Mouse (Mus musculus): ENCODE measurements at regions not wholly inside any gene's neighbourhood (a gene's known extent, or its start where the extent isn't known, plus 50 kb on each side); places are given as distances from the start of the nearest gene placed in this dataset.

DNA sequence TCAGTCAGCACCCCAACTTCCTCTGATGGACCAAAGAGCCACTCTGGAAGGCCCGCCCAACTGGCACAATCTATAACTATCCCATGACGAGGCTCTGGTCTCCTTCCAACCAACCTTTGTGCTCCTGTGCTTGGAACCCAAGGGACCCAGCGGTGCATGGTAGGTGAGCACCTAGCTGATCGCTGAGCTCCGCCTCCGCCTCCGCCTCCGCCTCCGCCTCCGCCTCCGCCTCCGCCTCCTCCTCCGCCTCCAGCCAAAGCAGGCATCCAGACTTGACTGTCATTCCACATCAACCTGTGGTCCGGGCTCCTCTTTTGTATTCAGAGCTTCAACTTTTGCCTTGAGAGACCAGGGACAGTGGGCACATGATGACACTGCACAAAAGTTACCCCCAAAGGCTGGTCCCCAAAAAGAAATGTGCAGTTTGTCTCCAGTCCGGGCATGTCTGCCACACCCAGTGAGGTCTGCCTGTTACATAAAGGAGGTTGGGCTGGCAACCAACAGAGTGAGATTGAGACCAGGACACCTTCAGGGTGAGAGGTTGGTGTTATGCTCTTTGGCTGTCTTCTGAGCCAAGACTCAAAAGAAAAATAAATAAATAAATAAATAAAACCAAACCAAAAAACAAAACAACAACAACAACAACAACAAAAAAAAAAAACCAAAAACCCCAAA is 86.1 kb upstream of the Map3k1 start:
- no peaks in the 10 kb centered on the region for H3K36me3 ChIP-seq (ENCODE audit: control insufficient read depth, insufficient read depth, low read length)
- no peak for DNase-seq (ENCODE audit: low spot score)
- no peak overlapping the region for H3K4me3 ChIP-seq (ENCODE audit: low read depth, low read length)
- H3K4me2 ChIP-seq (ENCODE audit: low read depth) = no peak overlapping the region
- H3K9ac ChIP-seq (ENCODE audit: low read length) = no peak overlapping the region
- no peak overlapping the region for H3K27ac ChIP-seq (ENCODE audit: low read depth, low read length)
- no peaks in the 10 kb centered on the region for H3K27me3 ChIP-seq (ENCODE audit: control insufficient read depth, insufficient read depth, low read length)
- no peak for ATAC-seq (ENCODE audit: insufficient read depth, low FRiP score, low TSS enrichment)
- no peaks in the 10 kb centered on the region for H3K4me1 ChIP-seq (ENCODE audit: control insufficient read depth, insufficient read depth, low read length)
- WGBS = 59% methylated on average over 15 of the region's 15 CpGs
- H3K9me3 ChIP-seq (ENCODE audit: control insufficient read depth, low read length) = no peaks in the 10 kb centered on the region

GRCm38 (mm10) chr13:111896279-111896678 is 87.5 kb upstream of the Map3k1 start:
- Histone ChIP-seq H3K27me3 (ENCODE audit: control insufficient read depth, insufficient read depth, low read length) (no peaks in the 10 kb centered on the region), H3K9ac (ENCODE audit: low read length) (no peak overlapping the region), H3K4me3 (ENCODE audit: low read depth, low read length) (no peak overlapping the region), H3K4me2 (ENCODE audit: low read depth) (no peak overlapping the region), H3K9me3 (ENCODE audit: control insufficient read depth, low read length) (no peaks in the 10 kb centered on the region), H3K27ac (ENCODE audit: low read depth, low read length) (no peak overlapping the region), H3K36me3 (ENCODE audit: control insufficient read depth, insufficient read depth, low read length) (no peaks in the 10 kb centered on the region), H3K4me1 (ENCODE audit: control insufficient read depth, insufficient read depth, low read length) (no peaks in the 10 kb centered on the region)
- ATAC-seq (ENCODE audit: insufficient read depth, low FRiP score, low TSS enrichment) (no peak), DNase-seq (ENCODE audit: low spot score) (no peak)
- 35% methylated on average over 2 of the region's 2 CpGs for WGBS

DNA sequence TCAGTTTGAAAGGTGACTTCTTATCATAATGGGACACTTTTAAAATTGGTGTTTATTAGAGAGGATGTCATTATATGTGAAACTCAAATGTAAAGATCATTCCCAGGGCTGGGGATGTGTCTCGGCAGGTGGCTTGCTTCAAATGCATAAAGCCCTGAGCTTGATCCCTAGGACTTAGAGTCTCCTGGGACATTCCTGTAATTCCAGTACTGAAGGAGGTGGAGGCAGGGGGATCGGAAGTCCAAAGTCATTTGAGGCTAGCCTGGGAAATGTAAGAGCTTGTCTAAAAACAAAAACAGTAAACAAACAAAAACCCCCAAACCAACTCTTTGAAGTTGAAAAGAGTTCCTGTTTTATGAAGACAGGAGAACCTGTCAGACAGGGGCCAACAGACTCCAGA is 94.6 kb upstream of the Map3k1 start:
- Histone ChIP-seq H3K9ac (ENCODE audit: low read length) (no peak overlapping the region), H3K4me3 (ENCODE audit: low read depth, low read length) (no peak overlapping the region), H3K9me3 (ENCODE audit: control insufficient read depth, low read length) (no peaks in the 10 kb centered on the region), H3K27me3 (ENCODE audit: control insufficient read depth, insufficient read depth, low read length) (no peaks in the 10 kb centered on the region), H3K36me3 (ENCODE audit: control insufficient read depth, insufficient read depth, low read length) (no peaks in the 10 kb centered on the region), H3K27ac (ENCODE audit: low read depth, low read length) (no peak overlapping the region), H3K4me2 (ENCODE audit: low read depth) (no peak overlapping the region), H3K4me1 (ENCODE audit: control insufficient read depth, insufficient read depth, low read length) (no peaks in the 10 kb centered on the region)
- DNase-seq (ENCODE audit: low spot score) (no peak), ATAC-seq (ENCODE audit: insufficient read depth, low FRiP score, low TSS enrichment) (no peak)
- WGBS = 58% methylated on average over 2 of the region's 2 CpGs

DNA sequence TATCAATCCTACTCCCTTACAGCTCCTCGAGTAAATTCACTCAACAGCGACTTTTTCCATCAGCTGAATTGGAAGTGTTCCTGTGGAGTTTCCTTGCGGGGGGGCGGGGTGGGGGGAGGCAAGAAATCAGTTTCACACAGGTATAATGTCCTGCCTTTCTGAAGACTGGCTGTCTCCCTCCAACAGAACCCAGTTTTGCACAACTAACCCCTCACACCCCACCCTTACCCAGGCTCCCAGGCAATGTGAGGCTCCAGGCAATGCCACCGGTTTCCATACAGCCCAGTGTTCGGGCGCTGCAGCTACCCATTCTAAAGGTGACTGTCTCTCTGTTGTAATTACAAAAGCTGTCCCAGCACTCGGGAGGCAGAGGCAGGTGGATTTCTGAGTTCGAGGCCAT is 95.1 kb upstream of the Map3k1 start:
- DNase-seq (ENCODE audit: low spot score) = no peak
- no peak overlapping the region for H3K4me3 ChIP-seq (ENCODE audit: low read depth, low read length)
- no peaks in the 10 kb centered on the region for H3K4me1 ChIP-seq (ENCODE audit: control insufficient read depth, insufficient read depth, low read length)
- H3K9ac ChIP-seq (ENCODE audit: low read length) = no peak overlapping the region
- WGBS = 56% methylated on average over 9 of the region's 9 CpGs
- H3K4me2 ChIP-seq (ENCODE audit: low read depth) = no peak overlapping the region
- H3K36me3 ChIP-seq (ENCODE audit: control insufficient read depth, insufficient read depth, low read length) = no peaks in the 10 kb centered on the region
- H3K27me3 ChIP-seq (ENCODE audit: control insufficient read depth, insufficient read depth, low read length) = no peaks in the 10 kb centered on the region
- no peak for ATAC-seq (ENCODE audit: insufficient read depth, low FRiP score, low TSS enrichment)
- no peaks in the 10 kb centered on the region for H3K9me3 ChIP-seq (ENCODE audit: control insufficient read depth, low read length)
- no peak overlapping the region for H3K27ac ChIP-seq (ENCODE audit: low read depth, low read length)

GRCm38 (mm10) chr13:111904616-111905212 is 95.9 kb upstream of the Map3k1 start:
- WGBS = 23% methylated on average over 15 of the region's 17 CpGs
- Histone ChIP-seq H3K9me3 (ENCODE audit: control insufficient read depth, low read length) (no peaks in the 10 kb centered on the region), H3K4me3 (ENCODE audit: low read depth, low read length) (no peak overlapping the region), H3K36me3 (ENCODE audit: control insufficient read depth, insufficient read depth, low read length) (no peaks in the 10 kb centered on the region), H3K9ac (ENCODE audit: low read length) (no peak overlapping the region), H3K27ac (ENCODE audit: low read depth, low read length) (no peak overlapping the region), H3K4me1 (ENCODE audit: control insufficient read depth, insufficient read depth, low read length) (no peaks in the 10 kb centered on the region), H3K27me3 (ENCODE audit: control insufficient read depth, insufficient read depth, low read length) (no peaks in the 10 kb centered on the region), H3K4me2 (ENCODE audit: low read depth) (peak overlapping the region; percentile 6; the same call in 1 of the 2 replicates)
- no peak for ATAC-seq (ENCODE audit: insufficient read depth, low FRiP score, low TSS enrichment)
- peak; percentile 56 for DNase-seq (ENCODE audit: low spot score)

DNA sequence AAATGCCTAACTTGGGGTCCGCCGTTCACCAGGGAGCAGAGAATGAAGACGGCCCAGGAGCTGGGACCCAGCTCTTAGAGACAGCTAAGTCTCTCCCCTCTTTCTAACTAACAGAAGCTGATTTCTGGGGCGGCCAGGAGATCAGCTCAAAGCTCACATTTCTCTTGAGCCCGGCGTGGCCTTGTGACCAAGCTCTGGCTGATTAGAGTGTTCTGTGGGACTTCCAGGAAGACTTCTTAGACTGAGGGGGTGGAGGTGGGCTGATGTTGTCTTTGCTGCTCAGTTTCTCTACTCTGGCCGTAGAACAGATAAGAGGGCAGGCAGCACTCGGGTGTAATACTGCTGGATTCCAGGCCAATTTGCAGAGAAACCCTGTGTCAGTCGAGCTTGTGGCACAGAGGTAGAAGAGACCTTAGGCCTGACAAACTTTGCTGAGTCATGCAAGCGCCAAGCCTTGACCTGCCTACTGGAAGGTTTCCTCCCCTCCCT is 96.5 kb upstream of the Map3k1 start:
- Histone ChIP-seq H3K36me3 (ENCODE audit: control insufficient read depth, insufficient read depth, low read length) (no peaks in the 10 kb centered on the region), H3K9ac (ENCODE audit: low read length) (peak overlapping the region; percentile 16; the same call in 1 of the 2 replicates), H3K4me1 (ENCODE audit: control insufficient read depth, insufficient read depth, low read length) (no peaks in the 10 kb centered on the region), H3K27me3 (ENCODE audit: control insufficient read depth, insufficient read depth, low read length) (no peaks in the 10 kb centered on the region), H3K4me2 (ENCODE audit: low read depth) (peak overlapping the region; percentile 6; the same call in 1 of the 2 replicates), H3K4me3 (ENCODE audit: low read depth, low read length) (no peak overlapping the region), H3K9me3 (ENCODE audit: control insufficient read depth, low read length) (no peaks in the 10 kb centered on the region), H3K27ac (ENCODE audit: low read depth, low read length) (no peak overlapping the region)
- 33% methylated on average over 10 of the region's 10 CpGs for WGBS
- DNase-seq (ENCODE audit: low spot score) (peak; percentile 31), ATAC-seq (ENCODE audit: insufficient read depth, low FRiP score, low TSS enrichment) (no peak)

GRCm38 (mm10) chr13:111911071-111911470 is 102.3 kb upstream of the Map3k1 start:
- Histone ChIP-seq H3K4me2 (ENCODE audit: low read depth) (no peak overlapping the region), H3K27ac (ENCODE audit: low read depth, low read length) (no peak overlapping the region), H3K9me3 (ENCODE audit: control insufficient read depth, low read length) (no peaks in the 10 kb centered on the region), H3K4me3 (ENCODE audit: low read depth, low read length) (no peak overlapping the region), H3K36me3 (ENCODE audit: control insufficient read depth, insufficient read depth, low read length) (no peaks in the 10 kb centered on the region), H3K27me3 (ENCODE audit: control insufficient read depth, insufficient read depth, low read length) (no peaks in the 10 kb centered on the region), H3K9ac (ENCODE audit: low read length) (no peak overlapping the region), H3K4me1 (ENCODE audit: control insufficient read depth, insufficient read depth, low read length) (no peaks in the 10 kb centered on the region)
- no peak for DNase-seq (ENCODE audit: low spot score)
- 93% methylated on average over 5 of the region's 5 CpGs for WGBS
- no peak for ATAC-seq (ENCODE audit: insufficient read depth, low FRiP score, low TSS enrichment)

DNA sequence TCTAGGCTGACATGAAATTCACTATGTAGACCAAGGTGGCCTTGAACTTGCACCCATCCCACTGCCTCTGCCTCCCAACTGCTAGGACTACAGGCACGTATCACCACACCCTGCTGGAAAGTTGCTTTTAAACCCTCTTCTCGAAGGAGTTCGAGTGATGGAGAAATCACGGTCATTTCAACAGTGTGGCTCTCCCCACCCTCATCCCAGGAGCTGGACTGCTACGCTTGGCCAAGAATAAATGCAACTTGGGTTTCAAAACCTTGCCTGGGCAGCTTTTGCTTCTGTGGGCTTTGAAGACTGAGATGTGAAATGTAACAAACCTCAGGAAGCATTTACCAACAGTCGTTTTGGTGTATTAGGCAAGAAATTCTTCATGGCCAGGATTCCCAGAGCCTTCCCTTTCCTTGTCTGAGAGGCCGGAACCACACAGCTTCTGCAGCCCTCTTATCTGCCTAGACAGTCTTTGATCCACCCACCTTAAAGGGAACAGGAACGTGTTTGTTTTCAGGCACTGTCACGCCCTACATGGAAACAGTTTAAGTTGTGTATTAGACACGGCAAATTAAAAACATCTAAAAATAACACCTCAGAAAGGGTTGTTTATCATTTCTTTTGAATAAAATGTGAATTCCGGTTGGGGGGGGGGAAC is 103.0 kb upstream of the Map3k1 start:
- Histone ChIP-seq H3K27me3 (ENCODE audit: control insufficient read depth, insufficient read depth, low read length) (no peaks in the 10 kb centered on the region), H3K4me3 (ENCODE audit: low read depth, low read length) (no peak overlapping the region), H3K27ac (ENCODE audit: low read depth, low read length) (no peak overlapping the region), H3K9ac (ENCODE audit: low read length) (no peak overlapping the region), H3K4me2 (ENCODE audit: low read depth) (no peak overlapping the region), H3K36me3 (ENCODE audit: control insufficient read depth, insufficient read depth, low read length) (no peaks in the 10 kb centered on the region), H3K9me3 (ENCODE audit: control insufficient read depth, low read length) (no peaks in the 10 kb centered on the region), H3K4me1 (ENCODE audit: control insufficient read depth, insufficient read depth, low read length) (no peaks in the 10 kb centered on the region)
- DNase-seq (ENCODE audit: low spot score) (no peak), ATAC-seq (ENCODE audit: insufficient read depth, low FRiP score, low TSS enrichment) (no peak)
- WGBS = 84% methylated on average over 11 of the region's 11 CpGs

Data from neural tube, embryonic 11.5 days (tissue).